Mouse (Mus musculus) cerebellum, adult 9-11 months (tissue): ENCODE measurements around the gene Htr6.

Source experiments
- DNase-seq: peaks from one replicate; pipeline ENCODE4 v3.0.0; 2022

Gene Htr6

GRCm38 (mm10) chr4:139042611-139043010 is 32.8 kb downstream of the Htr6 start:
- no peak for DNase-seq

DNA sequence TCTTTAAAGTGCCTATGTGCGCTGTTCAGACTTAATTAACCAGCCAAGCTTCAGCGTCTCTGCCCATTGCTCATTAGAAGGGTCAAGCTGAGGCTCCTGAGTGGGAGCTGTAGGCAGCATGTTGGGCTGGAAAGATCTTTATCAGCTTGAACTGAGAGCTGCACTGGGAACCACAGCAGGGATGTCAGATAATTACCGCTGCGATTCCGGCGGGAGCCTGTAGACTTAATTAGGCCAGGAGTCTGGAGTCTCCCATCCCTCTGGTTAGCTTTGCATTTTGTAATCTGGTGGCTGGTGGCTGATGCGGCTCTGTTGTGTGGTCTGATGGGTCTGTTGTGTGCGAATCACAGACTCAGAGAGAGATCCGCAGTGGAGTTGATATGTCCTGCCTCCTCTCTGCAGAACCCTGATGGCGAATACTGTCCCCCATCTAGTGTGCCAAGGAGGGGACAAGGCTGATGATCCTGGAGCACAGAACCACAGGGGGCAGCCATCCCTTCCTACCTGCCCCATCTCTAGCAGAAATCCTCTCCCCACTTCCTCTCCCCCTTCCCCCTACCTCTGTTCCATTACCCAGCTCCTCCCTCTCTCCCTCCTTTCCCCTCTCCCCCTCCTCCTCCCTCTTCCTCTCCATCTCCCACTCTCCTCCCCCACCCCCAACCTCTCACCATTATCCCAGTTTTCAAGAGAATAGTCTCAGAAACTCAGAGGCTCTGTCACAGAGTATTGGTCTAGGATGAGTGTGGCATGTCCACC is 35.1 kb downstream of the Htr6 start:
- DNase-seq, result no peak

DNA sequence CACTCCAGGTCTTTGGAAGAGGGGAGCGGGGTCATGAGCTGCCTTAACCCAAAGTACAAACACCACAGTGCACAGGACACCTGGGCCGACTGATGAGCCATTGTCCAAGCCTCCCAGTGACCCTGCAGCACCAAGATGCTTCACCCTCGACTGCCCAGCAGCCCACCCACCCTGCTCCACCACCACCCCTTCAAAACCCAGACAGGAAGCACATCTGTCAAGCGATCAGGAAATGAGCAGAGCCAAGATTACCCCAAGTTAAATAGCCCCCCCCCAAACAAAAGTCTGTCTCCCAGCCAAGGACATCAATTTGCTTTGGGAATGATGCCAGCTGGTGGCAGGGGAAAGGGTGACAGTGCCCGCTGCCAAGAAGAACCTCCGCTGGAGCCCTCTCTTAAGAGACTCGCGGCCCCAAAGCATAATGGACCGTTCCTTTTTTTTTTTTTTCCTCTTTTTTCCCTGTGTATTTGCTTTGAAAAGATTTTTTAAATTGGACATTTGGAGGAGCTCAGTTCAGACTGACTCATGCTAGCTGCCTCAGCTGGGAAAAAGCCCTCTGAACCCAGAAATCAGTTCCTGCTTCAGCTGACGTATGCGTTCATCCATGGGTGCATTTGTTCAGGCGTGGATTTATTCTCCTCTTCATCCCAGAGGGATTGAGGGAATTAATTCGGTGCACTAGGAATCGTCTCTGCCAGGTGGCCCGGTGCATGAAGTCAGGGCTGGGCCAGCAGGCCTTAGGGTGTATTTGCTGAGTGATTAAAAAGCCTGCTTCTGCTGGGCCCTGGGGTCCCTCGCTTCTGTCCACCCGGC is 37.4 kb downstream of the Htr6 start:
- DNase-seq, result no peak

- DNase-seq, result no peak
Measured at GRCm38 (mm10) chr4:139035799-139036198, 39.6 kb downstream of the Htr6 start.

GRCm38 (mm10) chr4:139034942-139035341 is 40.4 kb downstream of the Htr6 start:
- DNase-seq, result no peak

DNA sequence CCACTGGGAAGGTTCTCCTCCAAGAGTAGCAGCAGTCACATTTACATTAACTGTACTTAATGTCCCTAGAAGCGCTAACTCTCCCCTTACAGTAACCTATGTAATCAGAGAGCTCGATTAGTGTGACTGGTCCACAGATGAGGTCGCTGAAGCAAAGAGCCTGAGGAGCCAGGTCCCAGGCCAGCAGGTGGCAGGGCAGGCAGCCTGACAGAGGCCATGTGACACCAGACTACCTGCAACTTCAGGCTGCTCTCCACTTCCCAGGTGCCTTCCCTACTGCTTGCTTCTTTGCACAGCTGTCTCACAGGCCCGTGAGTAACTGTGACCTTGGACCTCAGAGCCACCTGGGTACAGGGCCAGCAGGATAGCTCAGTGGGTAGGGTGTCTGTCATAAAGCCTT is 40.8 kb downstream of the Htr6 start:
- no peak for DNase-seq

DNA sequence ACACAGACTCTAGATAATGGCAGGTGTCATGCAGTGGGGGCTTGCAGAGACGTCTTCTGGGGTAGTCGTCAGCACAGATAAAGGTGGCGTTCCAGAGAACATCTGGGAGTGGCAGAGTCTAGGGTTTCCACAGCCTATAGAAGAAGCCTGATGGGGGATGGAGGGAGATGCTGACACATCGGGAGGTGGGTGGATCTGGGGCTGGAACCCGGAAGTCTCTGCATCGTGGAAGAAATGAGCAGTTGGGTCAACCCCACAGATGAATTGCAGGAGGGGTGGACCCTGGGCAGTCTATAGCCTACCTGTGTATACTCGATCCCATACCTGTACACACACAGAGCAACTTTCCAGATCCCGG is 41.4 kb downstream of the Htr6 start:
- DNase-seq, result no peak

- no peak for DNase-seq
Measured at GRCm38 (mm10) chr4:139033263-139034009, 41.9 kb downstream of the Htr6 start.

- DNase-seq, result no peak
Measured at GRCm38 (mm10) chr4:139032521-139032920, 42.8 kb downstream of the Htr6 start.

- DNase-seq, result no peak
Measured at GRCm38 (mm10) chr4:139030675-139031074, 44.7 kb downstream of the Htr6 start.

DNA sequence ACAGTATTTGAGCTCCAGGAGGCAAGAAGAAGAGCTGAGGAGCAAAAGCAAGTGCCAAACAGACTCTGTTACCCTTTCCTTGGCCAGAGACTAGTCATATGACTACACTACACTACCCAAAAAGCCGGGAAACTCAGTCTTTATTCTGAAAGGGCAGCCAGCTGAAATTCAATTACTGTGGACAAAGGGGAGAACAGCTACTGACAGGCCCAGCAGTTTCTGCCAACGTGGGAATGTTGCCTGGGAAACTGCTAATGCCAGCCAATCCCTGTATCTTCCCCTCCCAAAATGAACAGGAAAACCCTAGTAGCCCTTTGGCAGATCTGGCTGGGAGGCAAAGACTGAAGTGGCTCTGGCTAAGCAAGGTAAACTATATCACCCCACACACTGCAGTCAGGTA is 51.0 kb downstream of the Htr6 start:
- peak; percentile 34 for DNase-seq

DNA sequence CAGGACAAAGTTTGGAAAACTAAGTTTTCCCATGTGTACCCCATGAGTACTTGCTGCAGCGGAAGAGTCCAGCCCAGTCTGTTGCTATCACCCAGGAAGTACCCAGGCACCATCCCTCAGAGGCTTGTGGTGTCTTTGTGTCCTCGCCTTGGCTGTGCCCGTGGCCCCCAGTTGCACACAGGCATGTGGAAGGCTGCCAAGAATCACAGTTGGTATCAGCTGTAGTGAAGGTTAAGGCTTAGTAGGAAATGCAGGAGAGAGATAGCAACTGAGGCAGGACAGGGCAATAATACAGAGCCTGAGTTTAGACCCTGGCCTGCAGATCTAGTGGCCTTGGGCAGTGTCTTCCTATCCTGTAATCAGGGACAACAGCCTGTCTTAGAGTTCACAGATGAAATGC is 55.0 kb downstream of the Htr6 start:
- no peak for DNase-seq

- no peak for DNase-seq
Measured at GRCm38 (mm10) chr4:139019413-139019812, 56.0 kb downstream of the Htr6 start.

- DNase-seq, result no peak
Measured at GRCm38 (mm10) chr4:139018976-139019375, 56.4 kb downstream of the Htr6 start.

- no peak for DNase-seq
Measured at GRCm38 (mm10) chr4:139018388-139018787, 57.0 kb downstream of the Htr6 start.

GRCm38 (mm10) chr4:139014793-139015192 is 60.6 kb downstream of the Htr6 start:
- no peak for DNase-seq

- DNase-seq, result no peak
Measured at GRCm38 (mm10) chr4:139013281-139013680, 62.1 kb downstream of the Htr6 start.

- no peak for DNase-seq
Measured at GRCm38 (mm10) chr4:139011201-139011702, 64.1 kb downstream of the Htr6 start.
